Mouse (Mus musculus) C2C12 (cell line): ENCODE results near the gene Gm4450. TPM values are rescaled to one million over a fixed set of nuclear protein-coding genes. Genes with fewer than 3 reads are reported as not detected.
"Not testable (repeated sequence)": the region's sequence is repeated elsewhere in the genome, so short reads cannot be mapped to it uniquely, and the experiment has no call there.

Source experiments
- H3K27me3 ChIP-seq: one replicate; pipeline ENCODE4 v1.6.1; 2011; ENCODE audit not compliant: control insufficient read depth, insufficient read depth, insufficient read length
- H3K36me3 ChIP-seq: one replicate; pipeline ENCODE4 v1.6.1; 2011; ENCODE audit not compliant: control insufficient read depth, insufficient read depth
- H3K4me3 ChIP-seq: one replicate; pipeline ENCODE4 v1.5.1; 2011; ENCODE audit warnings: mild to moderate bottlenecking, control low read depth; ENCODE audit not compliant: poor library complexity, insufficient read depth, severe bottlenecking
- H3K79me2 ChIP-seq: one replicate; pipeline ENCODE4 v1.6.1; 2011; ENCODE audit not compliant: control insufficient read depth, insufficient read depth
- H3K79me3 ChIP-seq: one replicate; pipeline ENCODE4 v1.6.1; 2011; ENCODE audit warnings: low read depth, control low read depth
- H3ac ChIP-seq: one replicate; pipeline ENCODE3; 2011; ENCODE audit warnings: low read depth; ENCODE audit not compliant: control insufficient read depth, insufficient read length
- CEBPB ChIP-seq: IDR thresholded peaks from one replicate; pipeline ENCODE4 v1.6.1; 2011; ENCODE audit warnings: low read depth, mild to moderate bottlenecking, control low read depth, moderate library complexity
- CTCF ChIP-seq: IDR thresholded peaks from one replicate; pipeline ENCODE4 v1.5.1; 2011; ENCODE audit not compliant: control insufficient read depth, insufficient read depth, insufficient read length
- FOSL1 ChIP-seq: IDR thresholded peaks from one replicate; pipeline ENCODE4 v1.8.0; 2011; ENCODE audit warnings: mild to moderate bottlenecking, low read length; ENCODE audit not compliant: poor library complexity, insufficient read depth, severe bottlenecking
- MAX ChIP-seq: IDR thresholded peaks from one replicate; pipeline ENCODE4 v1.6.1; 2011; ENCODE audit warnings: mild to moderate bottlenecking, control low read depth
- MYOD1 ChIP-seq: IDR thresholded peaks from one replicate; pipeline ENCODE4 v1.6.1; 2011; ENCODE audit warnings: low read depth; ENCODE audit not compliant: control insufficient read depth, insufficient read length
- MYOG ChIP-seq: IDR thresholded peaks from one replicate; pipeline ENCODE4 v1.6.1; 2011; ENCODE audit not compliant: control insufficient read depth, insufficient read length; ENCODE audit errors: extremely low read depth
- USF1 ChIP-seq: IDR thresholded peaks from one replicate; pipeline ENCODE4 v1.6.1; 2011; ENCODE audit warnings: low read depth, mild to moderate bottlenecking, control low read depth, moderate library complexity
- polyA plus RNA-seq: library from polyadenylated mRNA; unstranded; fragments of >200 nt; fragmentation: generic; extraction: Trizol; gene quantifications from one replicate; pipeline ENCODE4 v1.2.1, GENCODE M21; 2012; ENCODE audit warnings: missing spikeins

Gm4450 gene
- polyA plus RNA-seq, 1 experiment: not detected

GRCm38 (mm10) chr3:98414296-98414695, 42.6 kb downstream of the Gm4450 start:
- TF ChIP-seq MYOD1: no peak
- TF ChIP-seq MYOG: no peak
- TF ChIP-seq USF1: no peak
- no peak for TF ChIP-seq MAX
- TF ChIP-seq CEBPB: no peak
- no peak for TF ChIP-seq FOSL1
- TF ChIP-seq CTCF: no peak
- H3K79me3 ChIP-seq: peaks cover 5% of the 10 kb centered on the region

GRCm38 (mm10) chr3:98413733-98414132, 43.2 kb downstream of the Gm4450 start:
- no peak for TF ChIP-seq MYOD1
- TF ChIP-seq FOSL1: no peak
- TF ChIP-seq CEBPB: no peak
- no peak for TF ChIP-seq MAX
- no peak for TF ChIP-seq CTCF
- TF ChIP-seq MYOG: no peak
- no peak for TF ChIP-seq USF1
- Histone ChIP-seq H3K4me3 (no peak overlapping the region), H3K79me2 (peaks cover 57% of the 10 kb centered on the region), H3ac (no peak overlapping the region), H3K36me3 (peaks cover 20% of the 10 kb centered on the region), H3K79me3 (peaks cover 5% of the 10 kb centered on the region), H3K27me3 (no peaks in the 10 kb centered on the region)

More at GRCm38 (mm10) chr3:98414296-98414695, 42.6 kb downstream of the Gm4450 start:
- no peak overlapping the region for H3ac ChIP-seq
- H3K79me2 ChIP-seq: peaks cover 62% of the 10 kb centered on the region
- H3K27me3 ChIP-seq: no peaks in the 10 kb centered on the region
- no peak overlapping the region for H3K4me3 ChIP-seq
- peaks cover 20% of the 10 kb centered on the region for H3K36me3 ChIP-seq

GRCm38 (mm10) chr3:98410619-98411580, 46.0 kb downstream of the Gm4450 start:
- Histone ChIP-seq H3K79me2 (peaks cover 34% of the 10 kb centered on the region), H3K36me3 (peaks cover 20% of the 10 kb centered on the region)
- not testable (repeated sequence) for H3K79me3 ChIP-seq, H3K27me3 ChIP-seq, H3ac ChIP-seq, H3K4me3 ChIP-seq

GRCm38 (mm10) chr3:98407261-98407780, 49.6 kb downstream of the Gm4450 start:
- H3K4me3 ChIP-seq, H3K79me2 ChIP-seq, H3ac ChIP-seq, H3K79me3 ChIP-seq, H3K36me3 ChIP-seq, H3K27me3 ChIP-seq: not testable (repeated sequence)

- not testable (repeated sequence) for H3K36me3 ChIP-seq, H3K27me3 ChIP-seq, H3K79me3 ChIP-seq, H3K79me2 ChIP-seq, H3ac ChIP-seq, H3K4me3 ChIP-seq
These were observed 50.3 kb downstream of the Gm4450 start for GRCm38 (mm10) chr3:98406569-98407144.

- not testable (repeated sequence) for H3K27me3 ChIP-seq, H3K4me3 ChIP-seq, H3K79me2 ChIP-seq, H3ac ChIP-seq, H3K79me3 ChIP-seq, H3K36me3 ChIP-seq
These were observed 51.0 kb downstream of the Gm4450 start for GRCm38 (mm10) chr3:98405877-98406276.

- not testable (repeated sequence) for H3K36me3 ChIP-seq, H3ac ChIP-seq, H3K4me3 ChIP-seq, H3K79me3 ChIP-seq, H3K27me3 ChIP-seq, H3K79me2 ChIP-seq
These were observed 52.5 kb downstream of the Gm4450 start for GRCm38 (mm10) chr3:98404268-98404895.
